Mouse (Mus musculus) embryonic facial prominence, embryonic 14.5 days (tissue): ENCODE results near the gene Hoxc6. TPM values are rescaled to one million over a fixed set of nuclear protein-coding genes. Genes with fewer than 3 reads are reported as not detected.

Source experiments
- ATAC-seq: fragments of 200-750 bp; cut with Nextera tagmentation; 2 replicates; pipeline ENCODE4 v1.8.0; 2017; ENCODE audit warnings: low read depth, moderate number of reproducible peaks, moderate TSS enrichment
- DNase-seq: peaks from one replicate; pipeline ENCODE4 v3.0.0-alpha.2; 2015; ENCODE audit warnings: low spot score
- H3K27ac ChIP-seq: fragments of 300-500 bp; sonication (generic); replicated peaks from 2 replicates; pipeline ENCODE4 v1.5.1; 2014; ENCODE audit warnings: low read depth, mild to moderate bottlenecking, low read length, moderate library complexity
- H3K27me3 ChIP-seq: fragments of 300-500 bp; sonication (generic); replicated peaks from 2 replicates; pipeline ENCODE4 v1.6.1; 2014; ENCODE audit warnings: low read length; ENCODE audit not compliant: control insufficient read depth, insufficient read depth
- H3K36me3 ChIP-seq: fragments of 300-500 bp; sonication (generic); 2 replicates; pipeline ENCODE4 v1.6.1; 2014; ENCODE audit warnings: low read length, mixed read lengths; ENCODE audit not compliant: control insufficient read depth, insufficient read depth
- H3K4me1 ChIP-seq: fragments of 300-500 bp; sonication (generic); 2 replicates; pipeline ENCODE4 v1.6.1; 2014; ENCODE audit warnings: antibody characterized with exemption, low read length; ENCODE audit not compliant: control insufficient read depth, insufficient read depth
- H3K4me2 ChIP-seq: fragments of 300-500 bp; sonication (generic); 2 replicates; pipeline ENCODE4 v1.6.1; 2014; ENCODE audit warnings: low read depth, mild to moderate bottlenecking, low read length, moderate library complexity, mixed read lengths
- H3K4me3 ChIP-seq: fragments of 300-500 bp; sonication (generic); 2 replicates; pipeline ENCODE4 v1.5.1; 2014; ENCODE audit warnings: low read depth, mild to moderate bottlenecking, low read length
- H3K9ac ChIP-seq: fragments of 300-500 bp; sonication (generic); 2 replicates; pipeline ENCODE4 v1.6.1; 2014; ENCODE audit warnings: low read depth, mild to moderate bottlenecking, low read length, moderate library complexity, mixed read lengths
- H3K9me3 ChIP-seq: fragments of 300-500 bp; sonication (generic); 2 replicates; pipeline ENCODE4 v1.6.1; 2016; ENCODE audit warnings: low read length; ENCODE audit not compliant: control insufficient read depth
- WGBS: fragments of 180-500 bp; shearing (Covaris S2); extraction: QIAGEN DNeasy Blood & Tissue Kit; methylation state at CpG from one replicate; pipeline ENCODE4 v1.1.7; 2014; 5-methylcytosine and 5-hydroxymethylcytosine counted together
- polyA plus RNA-seq: library from polyadenylated mRNA; unstranded; fragments of >200 nt; fragmentation: Nextera tagmentation; extraction: Ambion mirVana; gene quantifications from 2 replicates; pipeline ENCODE4 v1.2.1, GENCODE M21; 2014

Hoxc6 gene
- polyA plus RNA-seq, 1 experiment from 2014 or later, result 0.25 TPM

DNA sequence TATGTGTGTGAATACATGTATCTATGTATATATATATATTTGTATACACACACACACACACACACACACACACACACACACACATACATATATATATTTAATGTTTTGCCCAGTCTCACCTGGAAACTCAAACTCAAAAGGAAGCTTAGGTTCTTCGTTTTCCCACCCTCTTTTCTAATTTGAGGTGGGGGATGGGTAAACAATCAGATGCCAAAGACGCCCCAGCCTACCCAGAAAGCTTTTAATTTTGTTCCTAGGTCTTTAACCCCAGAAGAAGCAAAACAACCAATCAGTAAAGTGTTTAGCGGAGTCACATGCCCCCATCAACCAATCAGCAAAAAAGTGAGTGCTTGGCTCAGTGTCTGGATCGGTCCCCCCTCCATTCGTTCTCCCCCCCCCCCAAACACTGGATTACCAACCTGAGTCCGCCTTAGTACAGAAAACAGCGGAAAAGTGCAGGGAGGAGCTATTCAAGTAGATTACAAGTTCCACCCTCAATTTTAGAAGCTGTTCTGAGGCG lies 22.9 kb downstream of the Hoxc6 start:
- 1% methylated on average over 8 of the region's 8 CpGs for WGBS
- Histone ChIP-seq H3K9ac (no peak overlapping the region), H3K27ac (no peak overlapping the region), H3K4me2 (no peak overlapping the region), H3K9me3 (no peaks in the 10 kb centered on the region), H3K4me1 (no peaks in the 10 kb centered on the region), H3K36me3 (no peaks in the 10 kb centered on the region), H3K4me3 (no peak overlapping the region), H3K27me3 (peaks cover 100% of the 10 kb centered on the region)
- DNase-seq, result no peak
- ATAC-seq, result no peak

DNA sequence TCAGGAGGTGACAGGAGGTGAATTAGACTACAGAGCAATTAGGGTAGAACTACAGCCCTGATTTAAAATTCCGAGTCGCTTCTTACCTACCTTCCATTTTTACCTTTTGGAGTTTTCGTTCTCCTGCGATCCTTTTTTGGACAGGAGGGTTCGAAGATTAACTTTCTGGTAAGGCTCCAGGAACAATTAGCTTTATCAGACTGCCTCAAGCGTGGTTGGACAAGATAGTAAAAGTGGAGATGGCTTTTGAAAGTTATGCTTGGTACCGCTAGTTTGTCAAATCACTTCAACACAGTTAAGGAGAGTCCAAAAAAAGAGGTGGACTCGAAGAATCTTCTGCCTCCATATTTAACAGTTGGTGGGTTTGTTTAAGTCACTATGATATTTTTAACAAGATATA lies 23.5 kb downstream of the Hoxc6 start:
- Histone ChIP-seq H3K4me3 (no peak overlapping the region), H3K36me3 (no peaks in the 10 kb centered on the region), H3K9me3 (no peaks in the 10 kb centered on the region), H3K27me3 (peaks cover 100% of the 10 kb centered on the region), H3K27ac (no peak overlapping the region), H3K9ac (no peak overlapping the region), H3K4me1 (no peaks in the 10 kb centered on the region), H3K4me2 (no peak overlapping the region)
- DNase-seq (no peak), ATAC-seq (no peak)
- WGBS, result 8% methylated on average over 8 of the region's 8 CpGs

DNA sequence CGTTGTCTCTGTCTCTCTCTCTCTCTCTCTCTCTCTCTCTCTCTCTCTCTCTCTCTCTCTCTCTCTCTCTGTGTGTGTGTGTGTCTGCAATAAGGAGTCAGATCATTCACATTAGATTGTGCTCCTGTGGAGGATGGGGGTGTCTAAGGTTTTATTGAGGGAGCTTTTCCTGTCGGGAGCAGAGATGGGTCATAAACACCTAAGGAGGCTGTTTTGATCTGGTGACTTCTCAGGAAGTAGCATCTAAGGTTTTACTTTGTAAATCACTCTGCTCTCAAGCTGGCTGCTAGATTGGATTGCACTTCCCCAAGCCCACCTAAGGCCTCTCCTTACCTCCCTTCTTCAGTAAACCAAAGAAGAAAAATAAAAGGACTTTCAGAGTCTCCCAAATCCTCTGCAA lies 26.1 kb downstream of the Hoxc6 start:
- Histone ChIP-seq H3K4me2 (no peak overlapping the region), H3K9ac (no peak overlapping the region), H3K27ac (no peak overlapping the region), H3K4me1 (no peaks in the 10 kb centered on the region), H3K4me3 (no peak overlapping the region), H3K36me3 (no peaks in the 10 kb centered on the region), H3K9me3 (no peaks in the 10 kb centered on the region), H3K27me3 (peaks cover 100% of the 10 kb centered on the region)
- DNase-seq (no peak), ATAC-seq (no peak)
- WGBS, result 2% methylated on average over 2 of the region's 2 CpGs

DNA sequence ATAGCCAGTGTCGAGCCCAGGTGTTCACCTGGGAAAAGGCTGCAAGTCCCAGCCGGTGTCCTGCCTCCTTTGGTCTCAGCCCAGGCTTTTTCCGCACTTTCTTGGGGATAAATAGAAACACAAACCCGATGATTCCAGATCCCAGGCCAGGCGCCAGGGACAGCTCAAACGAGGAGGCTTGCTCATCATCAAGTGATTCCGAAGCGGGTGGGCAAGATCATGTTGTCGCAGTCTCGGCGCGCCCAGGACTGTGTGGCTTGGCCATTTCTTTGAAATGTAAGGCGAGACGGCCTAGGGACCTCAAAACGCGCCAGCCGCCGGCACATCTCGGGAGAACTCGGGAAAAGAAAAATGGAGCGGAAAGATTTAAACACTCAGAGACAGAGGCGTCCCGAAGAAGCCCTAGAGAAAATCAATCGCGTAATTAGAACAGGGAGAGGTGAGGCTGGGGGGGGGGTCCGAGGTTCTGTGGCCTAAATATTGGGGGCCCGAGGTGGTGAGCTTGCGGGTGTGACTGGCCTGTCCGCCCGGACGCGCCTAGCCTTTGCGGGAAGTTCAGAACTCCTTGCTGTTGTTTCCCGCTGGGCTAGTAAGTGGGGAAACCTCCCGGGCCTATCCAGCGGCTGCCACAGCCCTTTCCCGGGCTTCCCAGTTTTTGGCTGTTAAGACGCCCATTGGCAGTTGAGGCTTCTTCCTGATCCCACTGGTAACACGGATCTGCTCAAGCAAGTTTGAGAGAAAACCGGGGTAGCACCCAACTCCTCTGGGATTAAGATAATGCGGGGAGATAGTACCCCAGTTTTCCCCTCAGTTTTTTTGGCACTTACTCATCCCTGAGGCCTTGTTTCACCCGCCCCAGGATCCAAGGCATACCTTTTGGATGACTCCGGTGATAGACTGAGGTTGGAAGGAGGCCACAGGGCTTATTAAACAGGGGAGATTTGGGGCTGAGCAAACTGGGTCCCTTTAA lies 29.5 kb downstream of the Hoxc6 start:
- no peaks in the 10 kb centered on the region for H3K9me3 ChIP-seq
- WGBS, result 2% methylated on average over 40 of the region's 43 CpGs
- no peak overlapping the region for H3K4me3 ChIP-seq
- no peaks in the 10 kb centered on the region for H3K36me3 ChIP-seq
- no peak for ATAC-seq
- H3K27me3 ChIP-seq, result peaks cover 99% of the 10 kb centered on the region
- H3K4me2 ChIP-seq, result peak overlapping the region; percentile 23; the same call in 1 of the 2 replicates
- H3K4me1 ChIP-seq, result no peaks in the 10 kb centered on the region
- H3K27ac ChIP-seq, result no peak overlapping the region
- no peak overlapping the region for H3K9ac ChIP-seq
- no peak for DNase-seq

DNA sequence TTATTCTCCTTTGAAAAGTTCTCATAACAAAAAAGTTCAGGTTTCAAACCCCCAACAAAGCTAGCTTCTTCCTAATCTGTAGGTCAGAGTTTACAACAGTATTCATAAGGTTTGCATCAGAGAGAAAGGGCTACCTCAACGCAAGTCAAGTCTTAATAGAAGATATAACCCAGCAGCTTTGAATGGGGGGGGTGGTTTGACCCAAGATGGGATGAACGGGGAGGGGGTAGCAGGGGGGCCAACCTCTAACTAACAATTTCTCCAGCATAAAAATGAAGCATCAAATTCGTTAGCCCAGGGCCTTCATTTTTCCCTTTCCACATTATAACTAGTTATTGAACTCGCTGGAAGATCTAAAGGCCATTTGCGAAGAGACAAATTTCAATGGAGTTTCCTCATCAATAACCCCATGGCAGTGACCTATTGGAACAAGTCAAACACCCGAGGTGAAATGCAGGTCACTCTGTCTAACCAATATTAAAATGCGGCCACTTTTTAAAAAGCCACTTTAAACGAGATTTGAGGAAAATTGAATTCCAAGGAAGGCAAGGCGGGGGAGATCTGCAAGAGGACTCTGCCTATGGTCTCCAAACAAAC lies 31.0 kb downstream of the Hoxc6 start:
- no peak overlapping the region for H3K9ac ChIP-seq
- no peak overlapping the region for H3K4me3 ChIP-seq
- no peak overlapping the region for H3K4me2 ChIP-seq
- WGBS, result 15% methylated on average over 9 of the region's 9 CpGs
- no peak for DNase-seq
- no peaks in the 10 kb centered on the region for H3K9me3 ChIP-seq
- H3K27ac ChIP-seq, result no peak overlapping the region
- no peaks in the 10 kb centered on the region for H3K36me3 ChIP-seq
- peaks cover 99% of the 10 kb centered on the region for H3K27me3 ChIP-seq
- no peak for ATAC-seq
- no peaks in the 10 kb centered on the region for H3K4me1 ChIP-seq

DNA sequence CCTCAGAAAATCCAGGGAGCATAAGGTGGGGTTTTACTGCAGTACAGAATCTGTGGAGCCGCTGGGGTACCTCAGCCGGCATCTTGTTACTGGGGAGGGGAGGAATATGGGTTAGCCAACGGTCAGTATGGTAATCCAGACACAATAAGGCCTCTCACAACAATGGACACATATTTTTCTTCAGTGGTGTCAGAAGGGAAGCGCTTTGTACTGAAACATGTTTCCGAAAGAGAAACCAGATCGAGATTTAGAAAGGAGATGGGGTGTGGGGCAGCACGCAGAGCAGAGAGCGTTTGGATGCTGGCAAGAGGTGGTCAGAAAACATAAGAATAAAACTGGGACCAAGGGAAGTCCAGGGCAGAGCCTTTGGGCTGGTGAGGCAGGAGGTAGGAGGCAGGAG lies 32.1 kb downstream of the Hoxc6 start:
- H3K9me3 ChIP-seq, result no peaks in the 10 kb centered on the region
- H3K36me3 ChIP-seq, result no peaks in the 10 kb centered on the region
- 10% methylated on average over 8 of the region's 8 CpGs for WGBS
- no peaks in the 10 kb centered on the region for H3K4me1 ChIP-seq
- H3K27me3 ChIP-seq, result peaks cover 99% of the 10 kb centered on the region
- H3K4me3 ChIP-seq, result no peak overlapping the region
- DNase-seq (no peak), ATAC-seq (no peak)
- no peak overlapping the region for H3K4me2 ChIP-seq
- no peak overlapping the region for H3K9ac ChIP-seq
- H3K27ac ChIP-seq, result no peak overlapping the region

DNA sequence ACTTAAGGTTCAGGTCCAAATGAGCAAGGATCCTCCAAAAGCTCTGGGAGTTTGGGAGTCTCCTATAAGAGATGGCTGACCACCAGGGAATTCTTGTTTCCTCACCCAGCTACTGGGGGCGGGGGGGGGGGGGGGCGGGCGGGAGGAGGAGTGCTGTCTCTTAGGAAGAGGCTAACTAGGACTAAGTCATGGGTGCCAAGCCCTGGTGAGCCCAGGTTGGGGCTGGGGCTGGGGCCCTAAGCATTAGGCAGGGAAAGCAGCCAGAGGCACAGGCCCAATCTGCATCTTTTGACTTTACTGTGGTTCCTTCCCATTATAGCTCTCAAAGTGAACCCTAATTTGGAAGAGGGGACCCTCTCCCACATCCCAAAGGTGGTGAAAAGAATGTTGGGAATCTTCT lies 34.1 kb downstream of the Hoxc6 start:
- no peak for DNase-seq
- Histone ChIP-seq H3K9ac (no peak overlapping the region), H3K36me3 (no peaks in the 10 kb centered on the region), H3K9me3 (no peaks in the 10 kb centered on the region), H3K27ac (no peak overlapping the region), H3K4me3 (no peak overlapping the region), H3K27me3 (peaks cover 99% of the 10 kb centered on the region), H3K4me2 (no peak overlapping the region), H3K4me1 (no peaks in the 10 kb centered on the region)
- ATAC-seq, result no peak
- WGBS, result no CpG with 5 or more reads among the region's 3 CpGs

DNA sequence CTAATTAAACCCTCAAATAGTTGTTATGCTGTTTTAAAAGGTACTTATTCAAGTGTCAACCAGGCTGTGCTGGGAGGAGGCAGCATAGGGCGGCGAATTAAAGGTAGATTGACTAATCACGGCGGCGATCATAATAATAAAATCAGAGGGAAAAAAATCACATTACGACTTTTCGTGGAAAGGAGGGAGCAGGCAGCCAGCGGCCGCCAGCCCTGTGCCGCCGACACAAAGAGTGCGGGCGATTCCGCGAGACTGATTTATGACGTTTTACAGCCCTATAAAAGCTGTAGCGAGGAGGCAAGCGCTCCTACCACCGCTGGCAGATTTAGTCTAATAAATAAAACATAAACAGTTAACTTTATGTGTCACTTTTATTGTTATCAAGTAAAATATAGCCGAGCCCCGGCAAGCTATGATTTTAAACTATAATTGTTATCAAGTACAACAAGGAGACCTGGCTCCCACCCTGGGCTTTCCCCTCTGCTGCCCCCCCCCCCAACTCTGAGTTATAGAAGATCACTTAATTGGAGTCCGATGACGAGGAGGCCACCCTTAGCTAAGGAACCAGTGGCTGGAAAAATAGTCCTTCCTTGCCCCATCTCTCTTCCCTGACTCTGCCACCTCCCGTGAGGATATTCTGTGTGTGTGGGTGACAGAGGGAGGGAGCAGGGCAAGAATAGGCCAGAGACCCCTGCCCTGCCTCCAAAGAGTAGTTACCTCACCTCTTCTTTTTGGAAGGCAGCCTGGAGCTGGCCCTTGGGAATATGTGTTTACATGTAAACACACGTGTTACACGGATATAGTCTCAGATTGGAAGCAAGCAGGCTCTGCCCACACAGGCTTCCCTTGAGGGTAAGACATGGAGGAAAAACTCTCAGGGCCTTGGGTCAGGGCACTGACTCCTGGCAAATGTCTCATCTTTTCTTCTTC lies 34.9 kb downstream of the Hoxc6 start:
- peaks cover 99% of the 10 kb centered on the region for H3K27me3 ChIP-seq
- no peak overlapping the region for H3K9ac ChIP-seq
- DNase-seq, result no peak
- no peaks in the 10 kb centered on the region for H3K9me3 ChIP-seq
- no peaks in the 10 kb centered on the region for H3K4me1 ChIP-seq
- H3K4me2 ChIP-seq, result no peak overlapping the region
- no peak overlapping the region for H3K27ac ChIP-seq
- no peaks in the 10 kb centered on the region for H3K36me3 ChIP-seq
- H3K4me3 ChIP-seq, result no peak overlapping the region
- WGBS, result 2% methylated on average over 26 of the region's 26 CpGs
- ATAC-seq, result no peak
